In the genomic region with DNA sequence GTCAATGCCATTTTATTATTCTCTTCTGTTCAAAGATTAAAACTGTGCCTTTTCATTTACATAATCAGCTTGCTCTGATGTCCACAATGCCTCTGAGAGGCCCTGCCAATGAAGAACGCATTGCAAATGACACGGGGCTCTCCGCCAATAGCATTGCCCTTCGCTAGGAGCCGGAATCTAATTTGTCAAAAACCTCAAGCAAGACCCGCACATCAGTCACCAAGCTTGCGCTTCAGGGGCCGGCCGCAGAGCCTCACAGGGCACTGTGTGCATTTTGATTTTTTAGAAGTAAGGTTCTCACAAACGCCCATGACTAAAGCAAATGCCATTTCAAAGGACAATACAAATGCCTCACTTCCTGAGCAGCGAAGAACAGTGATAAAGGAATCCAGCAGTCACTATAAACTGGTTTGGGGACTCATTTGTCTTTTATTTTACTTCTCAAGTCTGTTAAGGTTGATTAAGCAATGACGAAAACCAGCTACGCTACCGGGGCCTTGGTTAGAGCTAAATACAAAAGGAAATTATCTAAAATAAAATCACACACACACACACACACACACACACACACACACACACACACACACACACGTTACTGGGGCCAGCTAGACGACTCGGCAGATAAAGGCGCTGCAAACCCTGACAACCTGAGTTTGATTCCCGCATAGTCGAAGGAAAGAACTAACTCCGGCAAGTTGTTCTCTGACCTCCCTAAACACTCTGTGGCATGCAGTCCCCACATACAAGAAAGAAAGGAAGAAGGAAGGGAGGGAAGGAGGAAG, we compare ENCODE assay signal across 8 mouse cellular contexts. TPM values are rescaled to one million over a fixed set of nuclear protein-coding genes. Genes with fewer than 3 reads are reported as not detected.
DNase-seq lines count a peak whose midpoint lies in the region; ATAC-seq and TF ChIP-seq lines count a peak whose summit lies in the region.

No protein-coding gene starts in this region.

- no peak overlapping the region; the same call in 1 of the 2 replicates for H3K9ac ChIP-seq in forebrain, embryonic 15.5 days (replicated peaks)
- H3K9ac ChIP-seq in intestine, embryonic 15.5 days = no peak overlapping the region
- H3K9ac ChIP-seq in midbrain, postnatal 0 days (replicated peaks; ENCODE audit: low read length, poor library complexity, severe bottlenecking) = 0 out of 2 replicates have a peak overlapping the region, but pooled peaks have one; percentile 42

- H3K4me1 ChIP-seq in forebrain, embryonic 15.5 days = peaks cover 14% of the 10 kb centered on the region
- no peaks in the 10 kb centered on the region for H3K4me1 ChIP-seq in intestine, embryonic 15.5 days (replicated peaks)
- H3K4me1 ChIP-seq in limb, embryonic 10.5 days = peaks cover 18% of the 10 kb centered on the region
- no peaks in the 10 kb centered on the region for H3K4me1 ChIP-seq in midbrain, postnatal 0 days (ENCODE audit: insufficient read depth, low read length)

- H3K4me3 ChIP-seq in forebrain, embryonic 15.5 days = peak overlapping the region; percentile 29
- no peak overlapping the region for H3K4me3 ChIP-seq in intestine, embryonic 15.5 days (replicated peaks)
- H3K4me3 ChIP-seq in limb, embryonic 10.5 days = peak overlapping the region; percentile 36
- peak overlapping the region; percentile 26 for H3K4me3 ChIP-seq in midbrain, postnatal 0 days (ENCODE audit: low read depth, low read length)

- ATAC-seq in forebrain, embryonic 15.5 days (replicated peaks) = peak; percentile 94
- ATAC-seq in intestine, embryonic 15.5 days = peak; percentile 45; the same call in 1 of the 2 replicates
- ATAC-seq in midbrain, postnatal 0 days (ENCODE audit: low FRiP score) = peak; percentile 93
- no peak for ATAC-seq in megakaryocyte progenitor cell, adult 5-6 weeks (replicated peaks; ENCODE audit: poor library complexity)

- no peaks in the 10 kb centered on the region for H3K9me3 ChIP-seq in forebrain, embryonic 15.5 days
- H3K9me3 ChIP-seq in intestine, embryonic 15.5 days = no peaks in the 10 kb centered on the region
- no peaks in the 10 kb centered on the region for H3K9me3 ChIP-seq in limb, embryonic 10.5 days (replicated peaks)
- no peaks in the 10 kb centered on the region for H3K9me3 ChIP-seq in midbrain, postnatal 0 days (ENCODE audit: low read length)

- H3K4me2 ChIP-seq in forebrain, embryonic 15.5 days (replicated peaks) = peak overlapping the region; percentile 49
- peak overlapping the region; percentile 41 for H3K4me2 ChIP-seq in intestine, embryonic 15.5 days (replicated peaks)
- H3K4me2 ChIP-seq in midbrain, postnatal 0 days (ENCODE audit: low read depth, low read length, poor library complexity, severe bottlenecking) = peak overlapping the region; percentile 57

- peak; percentile 26 for TF ChIP-seq CTCF in midbrain, postnatal 0 days (IDR thresholded peaks at IDR 0.05)

- H3K27ac ChIP-seq in forebrain, embryonic 15.5 days (replicated peaks) = peak overlapping the region; percentile 32; the same call in 1 of the 2 replicates
- no peak overlapping the region for H3K27ac ChIP-seq in intestine, embryonic 15.5 days
- H3K27ac ChIP-seq in limb, embryonic 10.5 days = peak overlapping the region; percentile 61
- H3K27ac ChIP-seq in midbrain, postnatal 0 days (ENCODE audit: low read depth, low read length) = no peak overlapping the region

- no peaks in the 10 kb centered on the region for H3K27me3 ChIP-seq in forebrain, embryonic 15.5 days
- H3K27me3 ChIP-seq in intestine, embryonic 15.5 days (replicated peaks) = no peaks in the 10 kb centered on the region
- no peaks in the 10 kb centered on the region for H3K27me3 ChIP-seq in limb, embryonic 10.5 days (ENCODE audit: low read depth, poor library complexity, severe bottlenecking)
- no peaks in the 10 kb centered on the region for H3K27me3 ChIP-seq in midbrain, postnatal 0 days (ENCODE audit: insufficient read depth, low read length)

- 3% methylated on average over 21 of the region's 21 CpGs for WGBS in forebrain, embryonic 15.5 days
- 25% methylated on average over 21 of the region's 21 CpGs for WGBS in intestine, embryonic 15.5 days
- WGBS in limb, embryonic 10.5 days = 17% methylated on average over 21 of the region's 21 CpGs
- 5% methylated on average over 21 of the region's 21 CpGs for WGBS in midbrain, postnatal 0 days

- no peaks in the 10 kb centered on the region for H3K36me3 ChIP-seq in forebrain, embryonic 15.5 days
- no peaks in the 10 kb centered on the region for H3K36me3 ChIP-seq in intestine, embryonic 15.5 days
- H3K36me3 ChIP-seq in limb, embryonic 10.5 days = peaks cover 7% of the 10 kb centered on the region
- H3K36me3 ChIP-seq in midbrain, postnatal 0 days (ENCODE audit: insufficient read depth, low read length) = no peaks in the 10 kb centered on the region

- DNase-seq in ZHBTc4 (ENCODE audit: low read depth, low spot score) = peak; percentile 12
- peak; percentile 55 to 61 for DNase-seq in cerebellum, adult 18-20 months
- peak; percentile 63 for DNase-seq in limb, embryonic 10.5 days (ENCODE audit: low spot score)
- peak; percentile 93 for DNase-seq in midbrain, postnatal 0 days (ENCODE audit: low spot score)
- DNase-seq in gastrocnemius, adult 8-10 months (ENCODE audit: low spot score in 2 of 2) = no peak

RNA-seq across cellular contexts. Expression of a gene that starts 24.4 kb away (rescaled TPM):
- 26.2 and 29.2 TPM in 2 replicates for polyA plus RNA-seq in forebrain, embryonic 15.5 days (2015; fragmentation: Nextera tagmentation; extraction: Ambion mirVana)
- polyA plus RNA-seq in intestine, embryonic 15.5 days (2015; fragmentation: Nextera tagmentation; extraction: Ambion mirVana) = 17.0 and 18.9 TPM in 2 replicates
- polyA plus RNA-seq in limb, embryonic 10.5 days (2016; fragmentation: Nextera tagmentation; extraction: Ambion mirVana) = 35.6 and 68.9 TPM in 2 replicates
- 36.2 and 46.4 TPM in 2 replicates for total RNA-seq in midbrain, postnatal 0 days (2014; rRNA removed)
- polyA plus RNA-seq in midbrain, postnatal 0 days (2015; fragmentation: Nextera tagmentation; extraction: Ambion mirVana) = 34.4 and 37.5 TPM in 2 replicates
- total RNA-seq in megakaryocyte progenitor cell, adult 5-6 weeks (2015) = 28.2 and 42.0 TPM in 2 replicates
- 22.9 and 32.7 TPM in 2 replicates for total RNA-seq in megakaryocyte progenitor cell, adult 5-6 weeks (2017)
- total RNA-seq in gastrocnemius, adult 8-10 months (2022) = 1 to 10 TPM; 1.4 to 2.3 (median 2.0) TPM

Comparison
In these comparisons a context has a peak if more than half of its experiments do, and no peak if none do; other contexts are left out.
1. DNase-seq: peak in ZHBTc4 (single experiment), cerebellum, adult 18-20 months (2 of 2), limb, embryonic 10.5 days (single experiment) and midbrain, postnatal 0 days (single experiment); none in gastrocnemius, adult 8-10 months (0 of 2).
2. H3K27ac ChIP-seq: peak in forebrain, embryonic 15.5 days (single experiment) and limb, embryonic 10.5 days (single experiment); none in intestine, embryonic 15.5 days (single experiment) and midbrain, postnatal 0 days (single experiment).
3. Peak in every context shown above with its lines, with median percentiles within 50 percentile points of each other: H3K4me2 ChIP-seq.